Mouse (Mus musculus) midbrain, embryonic 12.5 days (tissue): ENCODE data around the gene Mad1l1. TPM values are rescaled to one million over a fixed set of nuclear protein-coding genes. Genes with fewer than 3 reads are reported as not detected.
A peak's percentile ranks its signal among the peaks of the same experiment; 100 is the strongest.

Source experiments
- ATAC-seq: fragments of 200-750 bp; cut with Nextera tagmentation; 2 replicates; pipeline ENCODE4 v1.8.0; 2017; ENCODE audit warnings: low read depth, moderate TSS enrichment, moderate library complexity; ENCODE audit not compliant: low FRiP score
- H3K27ac ChIP-seq: fragments of 300-500 bp; sonication (generic); replicated peaks from 2 replicates; pipeline ENCODE4 v1.5.1; 2016; ENCODE audit warnings: mild to moderate bottlenecking
- H3K27me3 ChIP-seq: fragments of 300-500 bp; sonication (generic); 2 replicates; pipeline ENCODE4 v1.6.1; 2016; ENCODE audit warnings: mild to moderate bottlenecking
- H3K36me3 ChIP-seq: fragments of 300-500 bp; sonication (generic); 2 replicates; pipeline ENCODE4 v1.6.1; 2016
- H3K4me1 ChIP-seq: fragments of 300-500 bp; sonication (generic); 2 replicates; pipeline ENCODE4 v1.6.1; 2016
- H3K4me2 ChIP-seq: fragments of 300-500 bp; sonication (generic); replicated peaks from 2 replicates; pipeline ENCODE4 v1.6.1; 2016; ENCODE audit warnings: mild to moderate bottlenecking, moderate library complexity
- H3K4me3 ChIP-seq: fragments of 300-500 bp; sonication (generic); 2 replicates; pipeline ENCODE4 v1.5.1; 2016; ENCODE audit warnings: mild to moderate bottlenecking
- H3K9ac ChIP-seq: fragments of 300-500 bp; sonication (generic); replicated peaks from 2 replicates; pipeline ENCODE4 v1.6.1; 2016; ENCODE audit warnings: mild to moderate bottlenecking, moderate library complexity
- H3K9me3 ChIP-seq: fragments of 300-500 bp; sonication (generic); 2 replicates; pipeline ENCODE4 v1.6.1; 2016; ENCODE audit warnings: mild to moderate bottlenecking
- WGBS: fragments of 180-500 bp; shearing (Covaris S2); methylation state at CpG from one replicate; pipeline ENCODE4 v1.1.7; 2016; 5-methylcytosine and 5-hydroxymethylcytosine counted together
- polyA plus RNA-seq: library from polyadenylated mRNA; unstranded; fragments of >200 nt; fragmentation: Nextera tagmentation; extraction: Ambion mirVana; gene quantifications from 2 replicates; pipeline ENCODE4 v1.2.1, GENCODE M21; 2016

The Mad1l1 gene
- polyA plus RNA-seq, 1 experiment from 2014 or later: 48.7 TPM

DNA sequence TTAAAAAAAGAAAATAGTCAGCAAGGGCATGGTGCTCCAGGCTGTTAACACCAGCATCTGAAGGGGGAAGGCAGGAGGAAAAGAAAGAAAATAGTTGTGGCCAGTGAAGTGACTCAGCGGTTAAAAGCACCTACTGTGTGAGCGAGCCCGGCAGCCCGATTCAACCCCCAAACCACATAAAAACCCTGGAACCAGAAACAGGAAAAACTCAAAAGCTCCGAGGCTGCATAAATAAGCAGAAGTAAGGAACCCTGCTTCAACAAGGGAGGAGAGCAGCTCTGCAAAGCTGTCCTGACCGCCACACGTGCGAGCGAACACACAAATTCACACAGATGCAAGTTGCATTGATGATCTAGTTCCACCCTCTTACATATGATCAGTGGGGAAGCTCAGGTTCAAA is 28.5 kb upstream of the Mad1l1 start:
- Histone ChIP-seq H3K4me2 (no peak overlapping the region), H3K9me3 (no peaks in the 10 kb centered on the region), H3K27ac (no peak overlapping the region), H3K4me3 (no peak overlapping the region), H3K27me3 (no peaks in the 10 kb centered on the region), H3K4me1 (no peaks in the 10 kb centered on the region), H3K36me3 (peaks cover 66% of the 10 kb centered on the region), H3K9ac (no peak overlapping the region)
- ATAC-seq: no peak
- 90% methylated on average over 9 of the region's 9 CpGs for WGBS

DNA sequence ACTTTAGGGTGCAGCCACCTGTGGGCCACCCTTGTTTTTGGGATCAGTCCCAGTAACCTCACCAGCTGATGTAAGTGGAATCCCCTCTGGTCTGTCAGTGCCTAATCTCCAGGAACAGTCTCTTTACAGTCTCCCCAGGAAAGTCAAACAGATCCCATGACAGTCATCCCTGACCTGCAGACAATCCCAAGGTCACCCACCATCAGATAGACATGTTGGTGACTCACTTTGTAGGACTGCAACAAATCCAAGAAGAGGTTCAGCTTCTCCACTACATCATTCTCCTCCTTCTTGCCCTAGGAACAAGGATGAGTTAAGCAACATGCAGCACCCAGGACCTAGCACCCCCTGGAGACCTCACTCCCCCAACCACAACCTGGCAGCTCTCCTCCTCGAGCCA is 24.7 kb upstream of the Mad1l1 start:
- Histone ChIP-seq H3K9ac (no peak overlapping the region), H3K4me1 (no peaks in the 10 kb centered on the region), H3K9me3 (no peaks in the 10 kb centered on the region), H3K36me3 (peaks cover 53% of the 10 kb centered on the region), H3K27ac (no peak overlapping the region), H3K4me2 (no peak overlapping the region), H3K4me3 (no peak overlapping the region), H3K27me3 (no peaks in the 10 kb centered on the region)
- ATAC-seq: no peak
- 77% methylated on average over 1 of the region's 1 CpGs for WGBS

DNA sequence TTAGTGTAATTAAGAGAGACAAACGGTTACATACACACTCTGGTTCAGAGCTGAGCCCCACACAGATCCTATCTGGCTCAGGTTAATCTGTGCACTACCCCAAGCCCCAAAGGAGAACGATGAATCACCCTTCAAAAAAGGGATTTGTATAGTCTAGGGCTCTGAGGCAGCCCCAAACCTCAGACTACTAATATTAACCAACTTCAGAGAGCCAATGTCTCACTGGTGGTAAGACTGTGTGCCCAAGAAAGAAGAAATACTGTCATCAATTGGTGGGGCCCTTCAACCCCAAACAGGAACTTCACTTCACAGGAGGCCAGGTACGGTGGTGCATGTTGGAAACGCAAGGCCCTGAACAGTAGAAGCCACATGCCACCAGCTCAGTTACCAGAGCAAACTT is 23.9 kb upstream of the Mad1l1 start:
- H3K27me3 ChIP-seq: no peaks in the 10 kb centered on the region
- 96% methylated on average over 4 of the region's 4 CpGs for WGBS
- peaks cover 55% of the 10 kb centered on the region for H3K36me3 ChIP-seq
- no peak overlapping the region for H3K4me2 ChIP-seq
- no peak for ATAC-seq
- no peak overlapping the region for H3K27ac ChIP-seq
- no peaks in the 10 kb centered on the region for H3K4me1 ChIP-seq
- no peak overlapping the region for H3K9ac ChIP-seq
- H3K9me3 ChIP-seq: no peaks in the 10 kb centered on the region
- no peak overlapping the region for H3K4me3 ChIP-seq

DNA sequence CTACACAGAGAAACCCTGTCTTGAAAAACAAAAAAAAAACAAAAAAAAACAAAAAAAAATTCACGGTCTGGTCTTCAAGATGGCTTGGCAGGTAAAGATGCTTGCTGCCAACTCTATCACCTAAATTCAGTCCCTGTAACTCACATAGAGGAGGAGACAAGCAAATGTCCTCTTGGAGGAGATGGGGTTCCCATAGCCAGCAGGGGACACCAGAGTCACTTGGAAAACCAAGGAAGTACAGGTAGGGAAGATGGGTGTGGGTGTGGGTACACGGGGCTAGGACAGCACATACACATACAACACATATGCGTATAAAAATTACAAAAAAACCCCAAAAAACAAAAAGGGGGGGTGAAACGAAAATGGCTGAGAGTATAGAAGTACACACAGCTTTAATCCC is 21.5 kb upstream of the Mad1l1 start:
- Histone ChIP-seq H3K4me3 (no peak overlapping the region), H3K36me3 (peaks cover 69% of the 10 kb centered on the region), H3K9ac (no peak overlapping the region), H3K27me3 (no peaks in the 10 kb centered on the region), H3K9me3 (peaks cover 2% of the 10 kb centered on the region; the same call in 1 of the 2 replicates), H3K27ac (no peak overlapping the region), H3K4me2 (no peak overlapping the region), H3K4me1 (no peaks in the 10 kb centered on the region)
- 88% methylated on average over 4 of the region's 4 CpGs for WGBS
- ATAC-seq: no peak

DNA sequence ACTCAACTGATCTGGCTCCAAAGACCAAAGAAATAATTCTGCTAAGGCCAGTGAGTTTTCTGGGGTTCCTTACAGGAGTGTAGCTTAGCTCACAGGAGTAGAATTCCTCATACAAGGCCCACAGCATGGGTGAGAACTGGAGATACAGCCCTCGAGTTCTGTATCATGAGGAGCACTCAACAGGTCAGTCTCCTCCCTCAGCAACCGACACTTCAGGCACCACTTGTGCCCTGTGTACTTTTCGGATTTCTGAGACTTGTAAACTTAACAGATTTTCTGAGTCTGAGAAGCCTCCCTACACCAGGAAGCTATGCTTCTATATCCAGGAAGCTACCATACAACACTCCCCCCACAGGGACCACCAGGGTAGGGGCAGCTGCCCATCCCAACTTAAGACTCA is 18.5 kb upstream of the Mad1l1 start:
- Histone ChIP-seq H3K36me3 (peaks cover 57% of the 10 kb centered on the region), H3K27me3 (no peaks in the 10 kb centered on the region), H3K4me1 (no peaks in the 10 kb centered on the region), H3K9me3 (peaks cover 2% of the 10 kb centered on the region; the same call in 1 of the 2 replicates), H3K27ac (no peak overlapping the region), H3K4me2 (no peak overlapping the region), H3K4me3 (no peak overlapping the region), H3K9ac (no peak overlapping the region)
- 82% methylated on average over 3 of the region's 3 CpGs for WGBS
- no peak for ATAC-seq

DNA sequence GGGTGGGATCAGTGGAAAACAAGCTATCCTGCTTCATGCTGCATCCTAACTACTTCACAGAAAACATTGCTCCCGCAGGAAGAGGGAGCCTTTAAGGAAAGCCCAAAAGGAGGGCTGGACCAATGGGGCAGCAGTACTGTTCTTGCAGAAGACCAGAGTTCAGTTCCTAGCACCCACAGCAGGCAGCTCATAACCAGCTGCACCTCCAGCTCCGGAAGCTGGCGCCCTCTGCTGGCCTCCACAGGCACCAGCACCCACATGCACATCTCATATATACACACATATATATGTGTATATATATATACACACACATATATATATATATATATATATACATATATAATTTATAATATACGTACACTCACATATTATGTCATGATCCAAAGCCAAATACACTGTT is 17.4 kb upstream of the Mad1l1 start:
- ATAC-seq: no peak
- 92% methylated on average over 4 of the region's 4 CpGs for WGBS

DNA sequence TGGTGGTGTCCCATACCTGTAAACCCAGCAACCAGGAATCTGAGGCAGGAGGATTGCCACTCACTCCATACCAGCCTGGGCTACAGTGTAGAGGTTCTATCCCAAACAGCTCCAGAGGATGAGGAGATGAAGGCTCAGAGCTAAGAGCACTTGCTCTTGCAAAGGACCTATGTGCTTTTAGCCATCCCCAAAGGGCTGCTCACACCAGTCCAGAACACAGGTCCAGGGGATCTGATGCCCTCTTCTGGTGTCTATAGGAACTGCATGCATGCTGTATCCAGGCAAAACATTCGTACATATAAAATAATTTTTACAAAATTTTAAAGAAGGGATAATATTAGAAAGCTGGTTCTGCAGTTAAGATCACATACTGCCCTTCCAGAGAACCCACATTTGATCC is 15.3 kb upstream of the Mad1l1 start:
- H3K36me3 ChIP-seq: peaks cover 39% of the 10 kb centered on the region
- WGBS: 85% methylated on average over 1 of the region's 1 CpGs

More for the DNA sequence above, 17.4 kb upstream of the Mad1l1 start:
- Histone ChIP-seq H3K27ac (no peak overlapping the region), H3K4me2 (no peak overlapping the region), H3K4me1 (no peaks in the 10 kb centered on the region), H3K4me3 (no peak overlapping the region), H3K9ac (no peak overlapping the region), H3K36me3 (peaks cover 46% of the 10 kb centered on the region), H3K27me3 (no peaks in the 10 kb centered on the region), H3K9me3 (peaks cover 2% of the 10 kb centered on the region; the same call in 1 of the 2 replicates)

DNA sequence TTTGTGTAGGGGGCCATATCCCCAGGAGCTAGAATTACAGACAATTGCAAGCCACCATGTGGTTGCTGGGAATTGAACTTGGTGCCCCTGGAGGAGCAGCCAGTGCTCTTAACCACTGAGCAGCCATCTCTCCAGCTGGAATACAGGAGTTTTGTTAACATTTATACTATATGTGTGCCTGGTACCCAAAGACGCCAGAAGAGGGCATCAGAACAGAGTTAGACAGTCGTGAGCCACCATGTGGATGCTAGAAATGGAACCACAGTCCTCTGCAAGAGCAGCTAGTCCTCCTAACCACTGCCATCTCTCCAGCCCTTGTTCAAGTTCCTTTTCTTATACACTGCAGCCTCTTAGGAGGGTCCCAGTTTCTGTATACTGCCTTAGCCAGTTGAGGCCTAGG is 12.3 kb upstream of the Mad1l1 start:
- no peaks in the 10 kb centered on the region for H3K9me3 ChIP-seq
- H3K4me3 ChIP-seq: no peak overlapping the region
- H3K4me2 ChIP-seq: no peak overlapping the region
- peaks cover 27% of the 10 kb centered on the region for H3K36me3 ChIP-seq
- ATAC-seq: no peak
- H3K27ac ChIP-seq: no peak overlapping the region
- no peak overlapping the region for H3K9ac ChIP-seq
- 23% methylated on average over 2 of the region's 2 CpGs for WGBS
- H3K27me3 ChIP-seq: no peaks in the 10 kb centered on the region
- H3K4me1 ChIP-seq: peaks cover 11% of the 10 kb centered on the region

More for the DNA sequence above, 15.3 kb upstream of the Mad1l1 start:
- H3K27ac ChIP-seq: no peak overlapping the region
- no peaks in the 10 kb centered on the region for H3K4me1 ChIP-seq
- H3K27me3 ChIP-seq: no peaks in the 10 kb centered on the region
- H3K9ac ChIP-seq: no peak overlapping the region
- no peak for ATAC-seq
- H3K4me2 ChIP-seq: no peak overlapping the region
- no peak overlapping the region for H3K4me3 ChIP-seq
- peaks cover 2% of the 10 kb centered on the region; the same call in 1 of the 2 replicates for H3K9me3 ChIP-seq

DNA sequence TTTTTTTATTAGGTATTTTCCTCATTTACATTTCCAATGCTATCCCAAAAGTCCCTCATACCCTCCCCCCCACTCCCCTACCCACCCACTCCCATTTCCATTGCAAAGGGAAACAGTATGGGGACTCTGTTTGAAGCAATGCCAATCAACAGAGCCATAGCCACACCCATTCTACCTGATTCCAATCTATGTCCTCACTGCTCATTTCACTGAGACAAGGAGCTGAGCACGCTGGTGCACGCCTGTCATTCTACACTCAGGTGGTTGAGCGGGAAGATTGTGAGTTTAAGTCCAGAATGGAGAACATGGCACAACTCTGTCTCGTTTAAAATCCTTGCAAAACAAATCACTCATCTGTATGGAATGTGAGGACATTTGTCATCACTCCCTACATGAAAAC is 11.2 kb upstream of the Mad1l1 start:
- peak overlapping the region; percentile 91 for H3K4me2 ChIP-seq
- peaks cover 11% of the 10 kb centered on the region for H3K4me1 ChIP-seq

DNA sequence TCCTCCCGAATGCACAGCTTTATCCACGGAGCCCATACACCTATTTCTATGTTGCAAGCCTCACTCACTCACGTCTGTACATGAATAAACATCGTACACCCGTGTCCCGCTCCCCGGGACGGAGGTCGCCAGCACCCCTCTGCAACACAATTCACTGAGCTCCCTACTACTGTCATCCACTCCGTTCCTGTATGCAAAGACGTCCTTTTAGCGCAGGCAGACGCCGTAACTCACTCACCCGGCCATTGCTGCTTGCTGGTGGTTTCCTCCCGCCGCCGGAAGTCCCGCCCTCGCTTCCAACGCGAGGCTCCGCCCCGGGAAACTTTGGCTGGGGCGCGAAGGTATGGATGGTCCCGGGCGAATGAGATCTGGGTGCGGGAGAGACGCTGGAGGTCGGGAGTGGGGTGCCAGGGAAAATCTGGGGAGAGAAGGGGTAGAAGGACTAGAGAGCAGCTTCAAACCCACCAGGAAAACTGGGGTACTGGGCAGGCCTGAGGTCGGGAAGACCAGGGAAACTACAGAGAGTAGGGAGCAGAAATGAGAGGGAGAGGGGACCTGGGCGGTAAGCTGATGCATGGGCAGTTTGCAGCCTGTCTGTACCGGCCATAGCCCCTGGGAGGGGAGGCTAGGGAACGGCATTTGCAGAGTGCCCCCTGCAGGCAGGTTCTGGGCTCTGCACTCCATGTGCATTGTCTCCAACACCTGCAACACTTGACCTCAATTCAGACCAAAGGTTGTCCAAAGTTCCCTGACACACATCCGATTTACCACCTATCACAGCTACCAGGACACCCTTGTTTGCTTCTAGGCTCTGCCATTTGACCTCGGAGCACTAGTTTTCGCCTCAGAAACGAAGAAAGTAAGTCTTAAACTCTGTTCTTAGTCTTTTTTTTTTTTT is 10.5 kb upstream of the Mad1l1 start, which contains the start of gene Mrm2:
Mrm2 (minus strand) TSS at position 284 of the 898 bp plus-strand sequence.
- ATAC-seq: peak; percentile 77
- peaks cover 11% of the 10 kb centered on the region for H3K4me1 ChIP-seq

More for the DNA sequence above, 11.2 kb upstream of the Mad1l1 start:
- Histone ChIP-seq H3K9me3 (no peaks in the 10 kb centered on the region), H3K4me3 (no peak overlapping the region), H3K36me3 (peaks cover 27% of the 10 kb centered on the region), H3K27ac (no peak overlapping the region), H3K27me3 (no peaks in the 10 kb centered on the region), H3K9ac (no peak overlapping the region)
- WGBS: 60% methylated on average over 4 of the region's 4 CpGs
- no peak for ATAC-seq

DNA sequence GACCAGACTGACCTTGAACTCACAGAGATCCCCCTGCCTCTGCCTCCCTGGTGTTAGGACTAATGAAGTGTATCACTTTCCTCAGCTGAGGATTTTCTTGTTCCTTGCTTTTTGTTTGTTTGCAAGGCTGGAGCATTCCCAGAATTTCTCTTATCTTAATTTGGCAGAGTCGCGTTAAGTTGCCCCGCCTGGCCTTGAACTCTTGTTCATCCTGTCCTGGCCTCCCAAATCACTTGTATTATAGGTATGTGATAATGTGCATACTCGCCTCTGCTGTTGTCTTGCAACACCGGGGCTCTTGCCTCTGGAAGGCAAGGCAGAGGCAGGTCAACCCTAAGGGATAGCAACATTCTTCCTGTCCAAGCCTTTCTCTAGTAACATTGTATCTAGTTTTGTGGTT is 2.7 kb upstream of the Mad1l1 start:
- H3K9ac ChIP-seq: no peak overlapping the region
- WGBS: 94% methylated on average over 5 of the region's 5 CpGs

More for the DNA sequence above, 10.5 kb upstream of the Mad1l1 start, which contains the start of gene Mrm2:
- peaks cover 31% of the 10 kb centered on the region for H3K36me3 ChIP-seq
- peak within 1 kb of the TSS; percentile 78 for H3K9ac ChIP-seq
- H3K27me3 ChIP-seq: no peaks in the 10 kb centered on the region
- H3K4me3 ChIP-seq: peak within 1 kb of the TSS; percentile 66
- peak within 1 kb of the TSS; percentile 91 for H3K4me2 ChIP-seq
- 1% methylated on average over 39 of the region's 39 CpGs for WGBS
- H3K9me3 ChIP-seq: no peaks in the 10 kb centered on the region
- peak within 1 kb of the TSS; percentile 82 for H3K27ac ChIP-seq

DNA sequence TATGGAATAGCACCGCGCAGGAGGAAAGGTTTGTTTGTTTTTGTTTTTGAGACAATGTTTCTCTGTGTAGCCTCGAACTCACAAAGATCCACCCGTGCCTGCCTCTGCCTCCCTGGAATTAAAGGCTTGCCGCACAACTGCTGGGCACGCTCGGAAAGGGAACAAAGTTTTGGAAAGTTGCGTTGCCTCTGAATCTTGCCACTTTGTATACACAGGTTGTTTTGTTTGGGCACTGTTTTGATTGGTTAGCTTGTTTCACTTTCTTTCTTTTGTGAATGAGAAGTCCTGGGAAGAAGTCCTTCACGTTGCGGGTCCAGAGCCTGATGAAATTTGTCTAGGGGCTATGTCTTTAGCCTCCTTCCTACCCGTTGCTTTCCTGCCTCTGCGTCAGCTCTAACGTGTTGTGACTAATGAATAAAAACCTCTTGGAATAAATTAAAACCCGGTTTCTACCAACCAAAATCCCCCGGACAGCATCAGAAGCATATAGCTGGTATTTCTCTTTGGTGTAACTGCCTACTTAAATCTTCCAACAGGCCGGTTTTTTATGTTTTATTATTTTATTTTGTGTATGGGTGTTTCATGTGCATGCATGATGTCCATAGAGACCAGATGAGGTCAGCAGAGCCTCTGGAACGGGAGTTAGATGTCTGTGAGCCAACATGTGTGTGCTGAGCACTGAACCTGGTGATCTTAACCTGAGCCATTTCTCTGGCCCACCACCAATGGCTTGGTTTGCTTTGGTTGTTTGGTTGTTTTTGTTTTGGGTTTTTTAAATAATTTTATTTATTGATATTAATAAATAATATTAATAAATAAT is 614 bp upstream of the Mad1l1 start:
- 1% methylated on average over 17 of the region's 17 CpGs for WGBS
- H3K27ac ChIP-seq: peak overlapping the region; percentile 79
- no peaks in the 10 kb centered on the region for H3K9me3 ChIP-seq
- H3K4me1 ChIP-seq: peaks cover 18% of the 10 kb centered on the region
- H3K36me3 ChIP-seq: peaks cover 10% of the 10 kb centered on the region; the same call in 1 of the 2 replicates
- ATAC-seq: no peak
- no peaks in the 10 kb centered on the region for H3K27me3 ChIP-seq
- peak overlapping the region; percentile 88 for H3K4me3 ChIP-seq
- H3K9ac ChIP-seq: peak overlapping the region; percentile 99
- H3K4me2 ChIP-seq: peak overlapping the region; percentile 73

More for the DNA sequence above, 2.7 kb upstream of the Mad1l1 start:
- ATAC-seq: no peak
- Histone ChIP-seq H3K27me3 (no peaks in the 10 kb centered on the region), H3K36me3 (peaks cover 28% of the 10 kb centered on the region), H3K4me2 (no peak overlapping the region), H3K9me3 (no peaks in the 10 kb centered on the region), H3K4me3 (no peak overlapping the region), H3K27ac (no peak overlapping the region), H3K4me1 (peaks cover 18% of the 10 kb centered on the region)
